Mouse (Mus musculus): ENCODE measurements at regions not wholly inside any gene's neighbourhood (a gene's known extent, or its start where the extent isn't known, plus 50 kb on each side); places are given as distances from the start of the nearest gene placed in this dataset.
A peak's percentile ranks its signal among the peaks of the same experiment; 100 is the strongest.
"Not testable (repeated sequence)": the region's sequence is repeated elsewhere in the genome, so short reads cannot be mapped to it uniquely, and the experiment has no call there.

GRCm38 (mm10) chr10:57000892-57001722 lies 485.1 kb upstream of the Hsf2 start:
- WGBS: 20% methylated on average over 16 of the region's 16 CpGs
- no peaks in the 10 kb centered on the region for H3K36me3 ChIP-seq (ENCODE audit: control insufficient read depth, insufficient read depth, low read length)
- no peaks in the 10 kb centered on the region for H3K9me3 ChIP-seq (ENCODE audit: control insufficient read depth, low read length)
- no peak overlapping the region for H3K4me3 ChIP-seq (replicated peaks; ENCODE audit: low read depth, low read length)
- H3K27me3 ChIP-seq (ENCODE audit: control insufficient read depth, insufficient read depth, low read length): no peaks in the 10 kb centered on the region
- H3K9ac ChIP-seq (replicated peaks; ENCODE audit: low read length): no peak overlapping the region
- H3K4me1 ChIP-seq (ENCODE audit: control insufficient read depth, insufficient read depth, low read length): no peaks in the 10 kb centered on the region
- no peak overlapping the region for H3K27ac ChIP-seq (replicated peaks; ENCODE audit: low read depth, low read length)
- ATAC-seq (ENCODE audit: low FRiP score, low TSS enrichment) (peak; percentile 82), DNase-seq (peak; percentile 86)
- peak overlapping the region; percentile 41; the same call in 1 of the 2 replicates for H3K4me2 ChIP-seq (ENCODE audit: low read length)

- Histone ChIP-seq H3K4me1 (ENCODE audit: control insufficient read depth, insufficient read depth, low read length) (no peaks in the 10 kb centered on the region), H3K27ac (replicated peaks; ENCODE audit: low read depth, low read length) (no peak overlapping the region), H3K9ac (replicated peaks; ENCODE audit: low read length) (no peak overlapping the region), H3K27me3 (ENCODE audit: control insufficient read depth, insufficient read depth, low read length) (no peaks in the 10 kb centered on the region), H3K9me3 (ENCODE audit: control insufficient read depth, low read length) (no peaks in the 10 kb centered on the region), H3K4me2 (ENCODE audit: low read length) (no peak overlapping the region; the same call in 1 of the 2 replicates), H3K36me3 (ENCODE audit: control insufficient read depth, insufficient read depth, low read length) (no peaks in the 10 kb centered on the region), H3K4me3 (replicated peaks; ENCODE audit: low read depth, low read length) (no peak overlapping the region)
- WGBS: 74% methylated on average over 8 of the region's 8 CpGs
- no peak for DNase-seq
- ATAC-seq (ENCODE audit: low FRiP score, low TSS enrichment): peak; percentile 32; the same call in 1 of the 2 replicates
Observed at GRCm38 (mm10) chr10:57001723-57002110, 484.5 kb upstream of the Hsf2 start.

- Histone ChIP-seq H3K9ac (replicated peaks; ENCODE audit: low read length) (no peak overlapping the region), H3K4me1 (ENCODE audit: control insufficient read depth, insufficient read depth, low read length) (no peaks in the 10 kb centered on the region), H3K36me3 (ENCODE audit: control insufficient read depth, insufficient read depth, low read length) (no peaks in the 10 kb centered on the region), H3K27ac (replicated peaks; ENCODE audit: low read depth, low read length) (no peak overlapping the region), H3K27me3 (ENCODE audit: control insufficient read depth, insufficient read depth, low read length) (no peaks in the 10 kb centered on the region), H3K4me3 (replicated peaks; ENCODE audit: low read depth, low read length) (no peak overlapping the region), H3K4me2 (ENCODE audit: low read length) (no peak overlapping the region), H3K9me3 (ENCODE audit: control insufficient read depth, low read length) (no peaks in the 10 kb centered on the region)
- ATAC-seq (ENCODE audit: low FRiP score, low TSS enrichment) (no peak), DNase-seq (no peak)
- 91% methylated on average over 2 of the region's 2 CpGs for WGBS
Observed at GRCm38 (mm10) chr10:57037641-57038040, 448.5 kb upstream of the Hsf2 start.

- H3K27ac ChIP-seq (replicated peaks; ENCODE audit: low read depth, low read length): no peak overlapping the region
- no peaks in the 10 kb centered on the region for H3K9me3 ChIP-seq (ENCODE audit: control insufficient read depth, low read length)
- WGBS: 75% methylated on average over 5 of the region's 5 CpGs
- H3K4me2 ChIP-seq (ENCODE audit: low read length): no peak overlapping the region
- H3K4me3 ChIP-seq (replicated peaks; ENCODE audit: low read depth, low read length): no peak overlapping the region
- no peak for DNase-seq
- H3K4me1 ChIP-seq (ENCODE audit: control insufficient read depth, insufficient read depth, low read length): no peaks in the 10 kb centered on the region
- no peaks in the 10 kb centered on the region for H3K36me3 ChIP-seq (ENCODE audit: control insufficient read depth, insufficient read depth, low read length)
- no peak for ATAC-seq (ENCODE audit: low FRiP score, low TSS enrichment)
- H3K27me3 ChIP-seq (ENCODE audit: control insufficient read depth, insufficient read depth, low read length): no peaks in the 10 kb centered on the region
- no peak overlapping the region for H3K9ac ChIP-seq (replicated peaks; ENCODE audit: low read length)
Observed at GRCm38 (mm10) chr10:57040201-57040600, 446.0 kb upstream of the Hsf2 start.

- 87% methylated on average over 2 of the region's 2 CpGs for WGBS
- no peak overlapping the region for H3K4me3 ChIP-seq (replicated peaks; ENCODE audit: low read depth, low read length)
- ATAC-seq (ENCODE audit: low FRiP score, low TSS enrichment): no peak
- no peak overlapping the region for H3K4me2 ChIP-seq (ENCODE audit: low read length)
- H3K27ac ChIP-seq (replicated peaks; ENCODE audit: low read depth, low read length): no peak overlapping the region
- H3K9ac ChIP-seq (replicated peaks; ENCODE audit: low read length): no peak overlapping the region
- H3K4me1 ChIP-seq (ENCODE audit: control insufficient read depth, insufficient read depth, low read length): no peaks in the 10 kb centered on the region
- no peaks in the 10 kb centered on the region for H3K27me3 ChIP-seq (ENCODE audit: control insufficient read depth, insufficient read depth, low read length)
- H3K36me3 ChIP-seq (ENCODE audit: control insufficient read depth, insufficient read depth, low read length): no peaks in the 10 kb centered on the region
- H3K9me3 ChIP-seq (ENCODE audit: control insufficient read depth, low read length): no peaks in the 10 kb centered on the region
- no peak for DNase-seq
Observed at GRCm38 (mm10) chr10:57046021-57046420, 440.2 kb upstream of the Hsf2 start.

- Histone ChIP-seq H3K9ac (replicated peaks; ENCODE audit: low read length) (no peak overlapping the region), H3K4me1 (ENCODE audit: control insufficient read depth, insufficient read depth, low read length) (no peaks in the 10 kb centered on the region), H3K27ac (replicated peaks; ENCODE audit: low read depth, low read length) (no peak overlapping the region), H3K27me3 (ENCODE audit: control insufficient read depth, insufficient read depth, low read length) (no peaks in the 10 kb centered on the region), H3K4me2 (ENCODE audit: low read length) (no peak overlapping the region), H3K36me3 (ENCODE audit: control insufficient read depth, insufficient read depth, low read length) (no peaks in the 10 kb centered on the region), H3K9me3 (ENCODE audit: control insufficient read depth, low read length) (no peaks in the 10 kb centered on the region), H3K4me3 (replicated peaks; ENCODE audit: low read depth, low read length) (no peak overlapping the region)
- DNase-seq: no peak
- no peak for ATAC-seq (ENCODE audit: low FRiP score, low TSS enrichment)
- 70% methylated on average over 2 of the region's 2 CpGs for whole genome bisulfite sequencing
Observed at GRCm38 (mm10) chr10:57046891-57047290, 439.3 kb upstream of the Hsf2 start.

- DNase-seq: no peak
- Histone ChIP-seq H3K27me3 (ENCODE audit: control insufficient read depth, insufficient read depth, low read length) (no peaks in the 10 kb centered on the region), H3K9ac (replicated peaks; ENCODE audit: low read length) (no peak overlapping the region), H3K4me1 (ENCODE audit: control insufficient read depth, insufficient read depth, low read length) (no peaks in the 10 kb centered on the region), H3K27ac (replicated peaks; ENCODE audit: low read depth, low read length) (no peak overlapping the region), H3K9me3 (ENCODE audit: control insufficient read depth, low read length) (no peaks in the 10 kb centered on the region), H3K4me3 (replicated peaks; ENCODE audit: low read depth, low read length) (no peak overlapping the region), H3K36me3 (ENCODE audit: control insufficient read depth, insufficient read depth, low read length) (no peaks in the 10 kb centered on the region), H3K4me2 (ENCODE audit: low read length) (no peak overlapping the region)
- ATAC-seq (ENCODE audit: low FRiP score, low TSS enrichment): no peak
Observed at GRCm38 (mm10) chr10:57047719-57048118, 438.5 kb upstream of the Hsf2 start.

GRCm38 (mm10) chr10:57053375-57053774 lies 432.8 kb upstream of the Hsf2 start:
- ATAC-seq (ENCODE audit: low FRiP score, low TSS enrichment); H3K4me2 ChIP-seq (ENCODE audit: low read length); H3K4me1 ChIP-seq (ENCODE audit: control insufficient read depth, insufficient read depth, low read length); H3K4me3 ChIP-seq (replicated peaks; ENCODE audit: low read depth, low read length); H3K9me3 ChIP-seq (ENCODE audit: control insufficient read depth, low read length); H3K36me3 ChIP-seq (ENCODE audit: control insufficient read depth, insufficient read depth, low read length); H3K9ac ChIP-seq (replicated peaks; ENCODE audit: low read length); H3K27ac ChIP-seq (replicated peaks; ENCODE audit: low read depth, low read length); H3K27me3 ChIP-seq (ENCODE audit: control insufficient read depth, insufficient read depth, low read length); DNase-seq: not testable (repeated sequence)
- WGBS: 85% methylated on average over 2 of the region's 2 CpGs

- ATAC-seq (ENCODE audit: low FRiP score, low TSS enrichment) (no peak), DNase-seq (no peak)
- Histone ChIP-seq H3K9me3 (ENCODE audit: control insufficient read depth, low read length) (no peaks in the 10 kb centered on the region), H3K4me2 (ENCODE audit: low read length) (no peak overlapping the region), H3K4me1 (ENCODE audit: control insufficient read depth, insufficient read depth, low read length) (no peaks in the 10 kb centered on the region), H3K4me3 (replicated peaks; ENCODE audit: low read depth, low read length) (no peak overlapping the region), H3K27me3 (ENCODE audit: control insufficient read depth, insufficient read depth, low read length) (no peaks in the 10 kb centered on the region), H3K36me3 (ENCODE audit: control insufficient read depth, insufficient read depth, low read length) (no peaks in the 10 kb centered on the region), H3K27ac (replicated peaks; ENCODE audit: low read depth, low read length) (no peak overlapping the region), H3K9ac (replicated peaks; ENCODE audit: low read length) (no peak overlapping the region)
- WGBS: 93% methylated on average over 2 of the region's 2 CpGs
Observed at GRCm38 (mm10) chr10:57090131-57090530, 396.1 kb upstream of the Hsf2 start.
